Mouse (Mus musculus): ENCODE data around the gene 4930563M21Rik.
"Not testable (repeated sequence)": the region's sequence is repeated elsewhere in the genome, so short reads cannot be mapped to it uniquely, and the experiment has no call there.

Gene 4930563M21Rik

DNA sequence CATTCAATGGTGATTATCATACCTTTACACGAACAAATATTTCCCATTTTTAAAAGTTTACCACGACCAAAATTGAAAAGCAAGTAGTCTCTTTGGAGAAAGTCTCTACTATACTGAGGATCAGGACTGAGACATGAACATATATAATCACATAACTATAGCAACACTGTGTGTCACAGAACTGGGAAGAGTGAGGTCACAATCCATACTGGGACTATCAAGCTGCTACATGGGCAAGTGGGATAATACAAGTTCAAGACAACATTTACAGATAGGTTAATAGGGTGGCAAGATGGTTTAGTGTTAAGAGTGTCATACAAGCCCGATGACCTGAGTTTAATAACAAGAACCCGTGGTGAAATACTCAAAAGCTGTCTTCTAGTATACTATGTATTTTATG, at the start of gene 4930563M21Rik:
Gene 4930563M21Rik (minus strand): TSS at position 101 of the 400 bp plus-strand sequence.
- peaks cover 15% of the 10 kb centered on the region for H3K9me3 ChIP-seq (ENCODE audit: low read length)
- no peaks in the 10 kb centered on the region for H3K36me3 ChIP-seq (ENCODE audit: insufficient read depth, low read length)
- TF ChIP-seq NANOG (IDR thresholded peaks at IDR 0.05; ENCODE audit: borderline replicate concordance, low read length) = no peak
- TF ChIP-seq CTCF (conservative IDR thresholded peaks at IDR 0.05; ENCODE audit: low read length) = no peak
- TF ChIP-seq POU5F1 (IDR thresholded peaks at IDR 0.05; ENCODE audit: borderline replicate concordance, low read length) = no peak
- H3K27me3 ChIP-seq (ENCODE audit: insufficient read depth, low read length) = no peaks in the 10 kb centered on the region
- no peak within 1 kb of the TSS for H3K4me3 ChIP-seq (replicated peaks; ENCODE audit: low read length)
- no peaks in the 10 kb centered on the region for H3K4me1 ChIP-seq (replicated peaks; ENCODE audit: low read depth, low read length)

DNA sequence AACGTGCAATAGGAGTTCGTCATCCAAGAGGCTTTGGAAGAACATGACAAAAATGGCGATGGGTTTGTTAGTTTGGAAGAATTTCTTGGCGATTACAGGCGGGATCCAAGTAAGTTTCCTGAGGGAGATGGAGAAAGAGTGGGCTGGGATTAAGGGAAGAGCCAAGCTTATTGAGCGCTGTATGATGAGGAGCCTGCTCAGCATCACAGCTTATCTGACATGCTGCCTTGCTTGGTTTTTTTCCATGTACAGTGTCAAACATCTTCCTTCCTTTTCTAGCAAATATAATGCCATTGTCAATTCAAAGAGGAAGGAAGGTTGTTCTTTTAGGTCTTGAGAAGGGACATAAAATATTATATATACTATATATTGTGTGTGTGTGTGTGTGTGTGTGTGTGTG, 45.8 kb upstream of the 4930563M21Rik start:
- Histone ChIP-seq H3K9me3 (ENCODE audit: low read length) (no peaks in the 10 kb centered on the region), H3K4me1 (replicated peaks; ENCODE audit: low read depth, low read length) (peaks cover 23% of the 10 kb centered on the region), H3K27me3 (ENCODE audit: insufficient read depth, low read length) (no peaks in the 10 kb centered on the region), H3K36me3 (ENCODE audit: insufficient read depth, low read length) (peaks cover 33% of the 10 kb centered on the region), H3K4me3 (replicated peaks; ENCODE audit: low read length) (no peak overlapping the region)
- no peak for TF ChIP-seq CTCF (conservative IDR thresholded peaks at IDR 0.05; ENCODE audit: low read length)
- TF ChIP-seq NANOG (IDR thresholded peaks at IDR 0.05; ENCODE audit: borderline replicate concordance, low read length) = no peak
- TF ChIP-seq POU5F1 (IDR thresholded peaks at IDR 0.05; ENCODE audit: borderline replicate concordance, low read length) = no peak

- Histone ChIP-seq H3K27me3 (ENCODE audit: insufficient read depth, low read length) (no peaks in the 10 kb centered on the region), H3K9me3 (ENCODE audit: low read length) (no peaks in the 10 kb centered on the region), H3K4me3 (replicated peaks; ENCODE audit: low read length) (no peak overlapping the region), H3K4me1 (replicated peaks; ENCODE audit: low read depth, low read length) (peaks cover 28% of the 10 kb centered on the region), H3K36me3 (ENCODE audit: insufficient read depth, low read length) (peaks cover 10% of the 10 kb centered on the region; the same call in 1 of the 2 replicates)
- TF ChIP-seq NANOG (IDR thresholded peaks at IDR 0.05; ENCODE audit: borderline replicate concordance, low read length) = no peak
- TF ChIP-seq POU5F1 (IDR thresholded peaks at IDR 0.05; ENCODE audit: borderline replicate concordance, low read length) = no peak
- no peak for TF ChIP-seq CTCF (conservative IDR thresholded peaks at IDR 0.05; ENCODE audit: low read length)
Measured at GRCm38 (mm10) chr9:56053796-56054195, 43.4 kb upstream of the 4930563M21Rik start.

DNA sequence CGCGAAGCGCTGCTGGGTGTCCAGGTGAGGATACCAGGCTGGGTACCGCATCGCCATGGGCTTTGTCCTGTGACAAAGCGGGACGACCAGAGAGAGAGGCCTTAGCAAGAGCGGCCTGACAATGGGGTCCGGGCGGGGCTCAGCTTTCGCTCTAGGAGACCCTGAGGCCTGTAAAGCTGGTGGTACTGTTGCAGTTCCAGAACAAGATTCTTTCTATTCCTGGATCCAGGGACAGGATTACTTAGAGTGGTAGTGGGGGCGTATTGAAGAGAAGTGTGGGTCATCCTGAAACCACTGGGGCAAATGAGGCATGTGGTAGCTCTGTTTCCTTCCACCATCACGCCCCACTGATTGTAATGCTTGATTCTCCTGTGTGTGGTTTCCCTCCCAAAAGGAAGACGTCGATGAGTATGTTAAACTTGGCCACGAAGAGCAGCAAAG, 31.9 kb upstream of the 4930563M21Rik start:
- Histone ChIP-seq H3K36me3 (ENCODE audit: insufficient read depth, low read length) (0 out of 2 replicates have a peak, but pooled peaks cover 4% of the 10 kb centered on the region), H3K4me1 (replicated peaks; ENCODE audit: low read depth, low read length) (peaks cover 10% of the 10 kb centered on the region), H3K9me3 (ENCODE audit: low read length) (no peaks in the 10 kb centered on the region), H3K27me3 (ENCODE audit: insufficient read depth, low read length) (peaks cover 5% of the 10 kb centered on the region), H3K4me3 (replicated peaks; ENCODE audit: low read length) (peak overlapping the region; percentile 88)
- TF ChIP-seq CTCF (conservative IDR thresholded peaks at IDR 0.05; ENCODE audit: low read length) = no peak
- no peak for TF ChIP-seq POU5F1 (IDR thresholded peaks at IDR 0.05; ENCODE audit: borderline replicate concordance, low read length)
- TF ChIP-seq NANOG (IDR thresholded peaks at IDR 0.05; ENCODE audit: borderline replicate concordance, low read length) = no peak

GRCm38 (mm10) chr9:56041372-56042180, 31.2 kb upstream of the 4930563M21Rik start, which contains the start of gene Rcn2:
Gene Rcn2 (plus strand): TSS chr9:56041845.
- Histone ChIP-seq H3K4me1 (replicated peaks; ENCODE audit: low read depth, low read length) (peaks cover 10% of the 10 kb centered on the region), H3K4me3 (replicated peaks; ENCODE audit: low read length) (peak within 1 kb of the TSS; percentile 88), H3K27me3 (ENCODE audit: insufficient read depth, low read length) (peaks cover 5% of the 10 kb centered on the region), H3K36me3 (ENCODE audit: insufficient read depth, low read length) (0 out of 2 replicates have a peak, but pooled peaks cover 4% of the 10 kb centered on the region), H3K9me3 (ENCODE audit: low read length) (no peaks in the 10 kb centered on the region)
- TF ChIP-seq POU5F1 (IDR thresholded peaks at IDR 0.05; ENCODE audit: borderline replicate concordance, low read length) (no peak), NANOG (IDR thresholded peaks at IDR 0.05; ENCODE audit: borderline replicate concordance, low read length) (no peak), CTCF (conservative IDR thresholded peaks at IDR 0.05; ENCODE audit: low read length) (no peak)

DNA sequence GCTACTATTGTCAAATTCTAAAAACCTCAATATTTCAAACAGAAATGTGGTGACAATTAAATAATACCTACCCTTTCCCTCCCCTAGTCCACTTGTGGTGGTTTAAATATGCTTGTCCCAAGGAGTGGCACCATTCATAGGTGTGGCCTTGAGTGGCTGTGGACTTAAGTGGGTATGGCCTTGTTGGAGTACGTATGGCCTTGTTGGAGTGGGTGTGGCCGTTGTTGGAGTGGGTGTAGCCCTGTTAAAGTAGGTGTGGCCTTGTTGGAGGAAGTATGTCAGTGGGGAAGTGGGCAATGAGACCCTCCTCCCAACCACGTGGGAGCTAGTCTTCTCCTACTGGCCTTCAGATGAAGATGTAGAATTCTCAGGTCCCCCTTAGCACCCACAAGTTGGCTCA, 21.9 kb upstream of the 4930563M21Rik start:
- peaks cover 13% of the 10 kb centered on the region for H3K4me1 ChIP-seq (replicated peaks; ENCODE audit: low read depth, low read length)
- no peaks in the 10 kb centered on the region for H3K9me3 ChIP-seq (ENCODE audit: low read length)
- TF ChIP-seq CTCF (conservative IDR thresholded peaks at IDR 0.05; ENCODE audit: low read length) = no peak
- no peak for TF ChIP-seq POU5F1 (IDR thresholded peaks at IDR 0.05; ENCODE audit: borderline replicate concordance, low read length)
- TF ChIP-seq NANOG (IDR thresholded peaks at IDR 0.05; ENCODE audit: borderline replicate concordance, low read length) = no peak
- H3K36me3 ChIP-seq (ENCODE audit: insufficient read depth, low read length) = no peaks in the 10 kb centered on the region
- peaks cover under 1% of the 10 kb centered on the region; the same call in 1 of the 2 replicates for H3K27me3 ChIP-seq (ENCODE audit: insufficient read depth, low read length)
- no peak overlapping the region for H3K4me3 ChIP-seq (replicated peaks; ENCODE audit: low read length)

DNA sequence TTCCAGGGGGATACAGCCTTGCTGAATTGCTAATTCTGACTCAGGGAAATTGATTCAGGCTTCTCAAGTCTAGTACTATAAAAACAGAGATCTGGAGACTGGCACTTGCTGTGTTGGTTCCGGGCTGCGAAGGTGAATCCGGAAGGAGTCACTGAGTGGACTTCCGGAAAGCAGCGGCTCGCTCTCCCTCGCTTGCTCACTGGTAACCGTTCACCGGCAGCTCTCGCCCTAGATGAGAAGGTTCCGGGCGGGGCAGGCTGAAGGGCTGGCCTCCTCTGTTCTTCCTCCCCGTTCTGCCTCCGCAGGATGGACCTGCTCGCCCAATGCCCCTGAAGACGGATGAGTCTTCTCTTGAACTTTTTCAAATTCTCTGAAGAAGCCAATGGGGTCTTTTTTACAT, 16.9 kb upstream of the 4930563M21Rik start:
- TF ChIP-seq POU5F1 (IDR thresholded peaks at IDR 0.05; ENCODE audit: borderline replicate concordance, low read length) (no peak), NANOG (IDR thresholded peaks at IDR 0.05; ENCODE audit: borderline replicate concordance, low read length) (no peak), CTCF (conservative IDR thresholded peaks at IDR 0.05; ENCODE audit: low read length) (no peak)
- Histone ChIP-seq H3K36me3 (ENCODE audit: insufficient read depth, low read length) (no peaks in the 10 kb centered on the region), H3K4me3 (replicated peaks; ENCODE audit: low read length) (no peak overlapping the region), H3K27me3 (ENCODE audit: insufficient read depth, low read length) (0 out of 2 replicates have a peak, but pooled peaks cover 3% of the 10 kb centered on the region), H3K9me3 (ENCODE audit: low read length) (no peaks in the 10 kb centered on the region), H3K4me1 (replicated peaks; ENCODE audit: low read depth, low read length) (peaks cover 11% of the 10 kb centered on the region)

- 0 out of 2 replicates have a peak, but pooled peaks cover 3% of the 10 kb centered on the region for H3K27me3 ChIP-seq (ENCODE audit: insufficient read depth, low read length)
- TF ChIP-seq CTCF (conservative IDR thresholded peaks at IDR 0.05; ENCODE audit: low read length) (peak; percentile 57), NANOG (IDR thresholded peaks at IDR 0.05; ENCODE audit: borderline replicate concordance, low read length) (no peak)
- H3K9me3 ChIP-seq (ENCODE audit: low read length) = no peaks in the 10 kb centered on the region
- no peak overlapping the region for H3K4me3 ChIP-seq (replicated peaks; ENCODE audit: low read length)
- no peaks in the 10 kb centered on the region for H3K36me3 ChIP-seq (ENCODE audit: insufficient read depth, low read length)
- peaks cover 7% of the 10 kb centered on the region for H3K4me1 ChIP-seq (replicated peaks; ENCODE audit: low read depth, low read length)
Measured at GRCm38 (mm10) chr9:56024772-56025171, 14.4 kb upstream of the 4930563M21Rik start.

GRCm38 (mm10) chr9:56004679-56005078, 5.7 kb downstream of the 4930563M21Rik start:
- not testable (repeated sequence) for H3K9me3 ChIP-seq (ENCODE audit: low read length); H3K4me3 ChIP-seq (replicated peaks; ENCODE audit: low read length); H3K4me1 ChIP-seq (replicated peaks; ENCODE audit: low read depth, low read length); H3K27me3 ChIP-seq (ENCODE audit: insufficient read depth, low read length); H3K36me3 ChIP-seq (ENCODE audit: insufficient read depth, low read length)
